Mouse (Mus musculus): Measurements from ENCODE around the gene Scgb1a1. TPM values are rescaled to one million over a fixed set of nuclear protein-coding genes. Genes with fewer than 3 reads are reported as not detected.

Gene Scgb1a1
- 10.8 and 12.6 TPM in 2 replicates for polyA plus RNA-seq (2015; fragmentation: Nextera tagmentation; extraction: Ambion mirVana)

DNA sequence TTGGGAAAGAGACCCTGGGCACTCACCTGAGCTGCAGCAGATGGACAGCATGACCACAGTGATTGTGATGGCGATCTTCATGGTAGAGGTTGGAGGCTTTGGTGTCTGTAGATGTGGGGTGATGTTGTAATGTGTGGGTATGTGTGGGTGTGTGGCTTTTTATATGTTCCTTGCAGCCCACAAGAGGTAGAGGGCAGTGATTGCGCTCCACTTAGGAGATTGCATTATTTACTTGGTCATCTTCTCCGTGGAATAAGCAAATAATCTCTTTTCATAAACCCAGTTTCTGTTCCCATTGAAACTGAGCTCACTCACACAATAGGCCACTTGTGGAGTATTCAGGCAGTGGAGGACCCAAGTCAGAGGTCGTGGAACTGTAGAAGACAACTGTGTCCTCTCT is at the start of gene Scgb1a1:
Scgb1a1 (minus strand) TSS at position 138 of the 400 bp plus-strand sequence.
- no peak within 1 kb of the TSS for H3K27ac ChIP-seq (replicated peaks)
- H3K9ac ChIP-seq (ENCODE audit: low read length): no peak within 1 kb of the TSS
- H3K4me1 ChIP-seq (replicated peaks; ENCODE audit: control insufficient read depth, insufficient read depth): no peaks in the 10 kb centered on the region
- H3K4me2 ChIP-seq (replicated peaks; ENCODE audit: low read depth): no peak within 1 kb of the TSS
- ATAC-seq (ENCODE audit: low FRiP score, low TSS enrichment) (no peak), DNase-seq (ENCODE audit: low spot score) (no peak)
- no peaks in the 10 kb centered on the region for H3K36me3 ChIP-seq (ENCODE audit: control insufficient read depth, insufficient read depth, low read length)
- no peak for TF ChIP-seq EP300 (optimal IDR thresholded peaks at IDR 0.05)
- no peaks in the 10 kb centered on the region for H3K9me3 ChIP-seq (ENCODE audit: control insufficient read depth, low read length)
- no peaks in the 10 kb centered on the region for H3K27me3 ChIP-seq (ENCODE audit: control insufficient read depth, insufficient read depth, low read length)
- no peak within 1 kb of the TSS for H3K4me3 ChIP-seq (ENCODE audit: low read depth, low read length)
- 67% methylated on average over 4 of the region's 4 CpGs for WGBS

DNA sequence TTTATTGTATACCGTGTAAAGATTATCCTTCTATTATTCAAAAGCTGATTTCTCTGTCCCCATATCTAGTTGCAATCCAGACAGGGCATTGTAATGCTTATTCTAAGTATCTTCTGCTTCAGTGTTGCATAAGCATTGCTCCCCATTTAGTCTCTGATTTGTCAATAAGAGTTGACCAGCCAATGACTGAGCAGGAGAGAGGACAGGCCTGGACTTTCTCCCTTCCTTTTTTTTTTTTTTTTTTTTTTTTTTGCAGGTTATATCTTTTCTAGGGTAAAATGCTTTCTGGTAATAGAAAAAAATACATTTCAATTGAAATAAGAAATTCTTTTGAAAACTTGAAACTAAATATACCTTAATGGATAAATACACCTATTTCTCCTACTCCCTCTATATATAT is 49.4 kb upstream of the Scgb1a1 start:
- no peak overlapping the region for H3K4me2 ChIP-seq (replicated peaks; ENCODE audit: low read depth)
- no peak overlapping the region for H3K27ac ChIP-seq (replicated peaks)
- H3K9me3 ChIP-seq (ENCODE audit: control insufficient read depth, low read length): no peaks in the 10 kb centered on the region
- no peaks in the 10 kb centered on the region for H3K36me3 ChIP-seq (ENCODE audit: control insufficient read depth, insufficient read depth, low read length)
- no peak overlapping the region for H3K4me3 ChIP-seq (ENCODE audit: low read depth, low read length)
- 77% methylated on average over 1 of the region's 1 CpGs for WGBS
- no peak overlapping the region for H3K9ac ChIP-seq (ENCODE audit: low read length)
- no peaks in the 10 kb centered on the region for H3K27me3 ChIP-seq (ENCODE audit: control insufficient read depth, insufficient read depth, low read length)
- ATAC-seq (ENCODE audit: low FRiP score, low TSS enrichment) (no peak), DNase-seq (ENCODE audit: low spot score) (no peak)
- TF ChIP-seq EP300 (optimal IDR thresholded peaks at IDR 0.05) (no peak), CTCF (IDR thresholded peaks at IDR 0.05; ENCODE audit: low read depth) (no peak)
- H3K4me1 ChIP-seq (replicated peaks; ENCODE audit: control insufficient read depth, insufficient read depth): no peaks in the 10 kb centered on the region

DNA sequence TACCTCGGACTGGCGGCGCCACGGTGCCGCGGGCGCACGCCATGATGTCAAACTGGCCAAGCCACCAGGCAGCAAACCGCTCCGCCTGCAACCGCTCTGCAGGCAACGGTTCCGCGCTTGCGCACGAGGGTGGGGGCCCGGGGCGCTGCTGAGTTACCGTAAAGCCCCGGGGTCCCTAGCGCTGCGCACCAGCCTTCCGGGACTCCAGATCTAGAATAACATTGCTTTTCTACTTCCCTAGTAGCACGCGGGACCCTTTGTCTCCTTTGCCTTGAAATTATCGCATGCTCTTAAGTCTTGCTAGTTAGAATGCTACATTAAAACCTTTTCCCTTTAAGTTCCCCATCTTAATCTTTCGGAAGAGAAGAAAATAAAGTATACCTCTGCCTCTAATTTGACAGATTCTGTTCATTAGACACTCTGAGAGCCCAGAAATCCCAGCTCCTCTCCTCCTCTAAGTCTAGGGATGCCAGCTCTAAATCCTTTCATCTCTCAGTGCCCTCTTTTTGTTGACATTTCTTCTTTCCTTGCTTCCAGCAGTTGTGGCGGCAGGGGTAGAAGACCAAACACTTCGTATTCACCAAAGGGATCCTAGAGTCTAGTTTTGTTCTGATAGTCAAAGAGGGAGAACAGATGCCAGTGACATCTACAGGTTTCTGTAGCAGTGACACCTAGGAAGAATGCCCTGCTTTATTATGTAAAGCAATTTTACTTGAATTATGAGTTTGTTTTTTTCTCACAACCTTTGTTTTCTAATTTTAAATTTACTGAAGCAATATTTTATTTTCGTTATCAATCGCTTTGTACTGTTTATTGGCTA is 48.0 kb upstream of the Scgb1a1 start, which contains the start of gene Asrgl1:
Asrgl1 (minus strand) TSS at position 125 of the 820 bp plus-strand sequence.
- Histone ChIP-seq H3K4me1 (replicated peaks; ENCODE audit: control insufficient read depth, insufficient read depth) (no peaks in the 10 kb centered on the region), H3K4me2 (replicated peaks; ENCODE audit: low read depth) (peak within 1 kb of the TSS; percentile 99), H3K36me3 (ENCODE audit: control insufficient read depth, insufficient read depth, low read length) (no peaks in the 10 kb centered on the region), H3K27ac (replicated peaks) (peak within 1 kb of the TSS; percentile 40; the same call in 1 of the 2 replicates), H3K9me3 (ENCODE audit: control insufficient read depth, low read length) (no peaks in the 10 kb centered on the region), H3K9ac (ENCODE audit: low read length) (peak within 1 kb of the TSS; percentile 75), H3K27me3 (ENCODE audit: control insufficient read depth, insufficient read depth, low read length) (no peaks in the 10 kb centered on the region), H3K4me3 (ENCODE audit: low read depth, low read length) (peak within 1 kb of the TSS; percentile 66)
- DNase-seq (ENCODE audit: low spot score): peak; percentile 83
- ATAC-seq (ENCODE audit: low FRiP score, low TSS enrichment): peak; percentile 97
- TF ChIP-seq CTCF (IDR thresholded peaks at IDR 0.05; ENCODE audit: low read depth): 0 out of 2 replicates have a peak, but pooled peaks have one; percentile 14
- TF ChIP-seq EP300 (optimal IDR thresholded peaks at IDR 0.05): no peak
- WGBS: 9% methylated on average over 31 of the region's 31 CpGs

DNA sequence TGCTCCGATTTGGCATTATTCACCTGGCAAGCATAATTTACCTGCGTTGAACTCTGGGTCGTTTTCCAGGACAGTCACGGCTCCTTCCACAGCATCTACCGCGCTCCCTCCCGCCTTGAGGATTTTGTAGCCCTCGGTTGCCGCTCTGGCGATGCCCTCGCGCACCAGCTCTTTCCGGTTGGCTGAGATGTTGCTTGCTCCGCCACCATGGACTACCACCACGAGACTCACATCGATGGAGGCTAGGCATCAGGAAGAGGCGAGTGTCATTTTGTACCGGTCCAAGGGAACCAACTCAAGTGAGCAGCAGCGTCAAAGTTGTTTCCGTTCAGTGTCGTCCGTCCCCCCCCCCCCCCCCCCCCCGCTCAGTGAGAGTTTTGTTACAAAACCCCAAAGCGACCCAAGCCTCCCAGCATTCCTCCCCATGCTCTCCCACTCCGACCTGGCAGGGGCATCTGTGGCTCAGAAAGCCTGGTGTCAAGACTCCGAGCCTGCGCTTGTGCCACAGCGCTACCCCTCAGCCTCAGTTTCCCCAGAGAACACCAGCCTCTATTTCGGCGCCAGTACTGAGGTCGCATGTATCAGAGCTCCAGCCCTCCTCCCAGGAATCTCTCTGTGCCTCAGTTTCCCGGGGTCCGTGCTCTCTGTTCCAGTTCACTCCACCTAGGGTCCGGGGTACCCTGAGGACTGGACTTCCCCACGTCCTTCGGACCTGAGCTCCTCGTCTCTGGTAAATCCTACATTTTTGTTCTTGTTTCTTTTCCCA is 47.2 kb upstream of the Scgb1a1 start:
- no peak for TF ChIP-seq CTCF (IDR thresholded peaks at IDR 0.05; ENCODE audit: low read depth)
- TF ChIP-seq EP300 (optimal IDR thresholded peaks at IDR 0.05): no peak
- WGBS: under 1% methylated on average over 34 of the region's 37 CpGs
- Histone ChIP-seq H3K27me3 (ENCODE audit: control insufficient read depth, insufficient read depth, low read length) (no peaks in the 10 kb centered on the region), H3K36me3 (ENCODE audit: control insufficient read depth, insufficient read depth, low read length) (no peaks in the 10 kb centered on the region), H3K27ac (replicated peaks) (peak overlapping the region; percentile 40; the same call in 1 of the 2 replicates), H3K4me3 (ENCODE audit: low read depth, low read length) (peak overlapping the region; percentile 66), H3K4me1 (replicated peaks; ENCODE audit: control insufficient read depth, insufficient read depth) (no peaks in the 10 kb centered on the region), H3K9ac (ENCODE audit: low read length) (peak overlapping the region; percentile 75), H3K4me2 (replicated peaks; ENCODE audit: low read depth) (peak overlapping the region; percentile 99), H3K9me3 (ENCODE audit: control insufficient read depth, low read length) (no peaks in the 10 kb centered on the region)
- peak; percentile 34 for DNase-seq (ENCODE audit: low spot score)
- ATAC-seq (ENCODE audit: low FRiP score, low TSS enrichment): peak; percentile 59

DNA sequence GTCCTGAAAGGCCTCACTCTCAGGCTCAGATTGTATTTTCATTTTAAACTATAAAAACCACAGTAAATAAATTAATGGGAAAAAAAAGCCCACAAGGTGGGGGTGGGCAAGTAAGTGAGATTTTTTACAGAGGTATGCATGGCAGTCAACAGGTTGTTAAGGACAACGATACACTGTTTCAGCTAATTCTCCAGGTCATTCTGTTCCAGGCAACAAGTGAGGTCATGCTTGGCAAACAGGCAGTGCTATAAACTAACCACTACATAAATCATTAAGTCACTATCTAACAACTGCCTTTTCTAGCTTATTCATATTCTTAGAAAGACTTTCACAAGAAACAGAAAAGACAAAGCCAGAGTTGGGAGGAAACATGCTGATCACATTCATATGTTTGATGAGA is 42.2 kb upstream of the Scgb1a1 start:
- Histone ChIP-seq H3K36me3 (ENCODE audit: control insufficient read depth, insufficient read depth, low read length) (no peaks in the 10 kb centered on the region), H3K4me3 (ENCODE audit: low read depth, low read length) (no peak overlapping the region), H3K27ac (replicated peaks) (no peak overlapping the region), H3K4me1 (replicated peaks; ENCODE audit: control insufficient read depth, insufficient read depth) (no peaks in the 10 kb centered on the region), H3K9ac (ENCODE audit: low read length) (no peak overlapping the region), H3K4me2 (replicated peaks; ENCODE audit: low read depth) (no peak overlapping the region), H3K9me3 (ENCODE audit: control insufficient read depth, low read length) (no peaks in the 10 kb centered on the region), H3K27me3 (ENCODE audit: control insufficient read depth, insufficient read depth, low read length) (no peaks in the 10 kb centered on the region)
- DNase-seq (ENCODE audit: low spot score): no peak
- peak; percentile 66; the same call in 1 of the 2 replicates for ATAC-seq (ENCODE audit: low FRiP score, low TSS enrichment)
- 25% methylated on average over 1 of the region's 1 CpGs for WGBS
- TF ChIP-seq EP300 (optimal IDR thresholded peaks at IDR 0.05): no peak
- TF ChIP-seq CTCF (IDR thresholded peaks at IDR 0.05; ENCODE audit: low read depth): no peak
